Mouse (Mus musculus): ENCODE results near the gene Xrcc6.
A peak's percentile ranks its signal among the peaks of the same experiment; 100 is the strongest.

Gene Xrcc6

GRCm38 (mm10) chr15:81987646-81988045 is at the start of gene Xrcc6:
Gene Xrcc6 (plus strand): TSS chr15:81987835.
- DNase-seq (ENCODE audit: low spot score): no peak

GRCm38 (mm10) chr15:81938246-81938645 is 49.4 kb upstream of the Xrcc6 start:
- DNase-seq (ENCODE audit: low spot score): peak; percentile 77

- DNase-seq (ENCODE audit: low spot score): no peak
These were observed 48.4 kb upstream of the Xrcc6 start for GRCm38 (mm10) chr15:81939157-81939715.

- DNase-seq (ENCODE audit: low spot score): no peak
These were observed 47.9 kb upstream of the Xrcc6 start for GRCm38 (mm10) chr15:81939774-81940173.

GRCm38 (mm10) chr15:81940219-81940618 is 47.4 kb upstream of the Xrcc6 start:
- DNase-seq (ENCODE audit: low spot score): no peak

GRCm38 (mm10) chr15:81941010-81941409 is 46.6 kb upstream of the Xrcc6 start:
- no peak for DNase-seq (ENCODE audit: low spot score)

- DNase-seq (ENCODE audit: low spot score): peak; percentile 82
These were observed 44.4 kb upstream of the Xrcc6 start for GRCm38 (mm10) chr15:81943176-81943749.

- no peak for DNase-seq (ENCODE audit: low spot score)
These were observed 38.6 kb upstream of the Xrcc6 start for GRCm38 (mm10) chr15:81949076-81949475.

GRCm38 (mm10) chr15:81949476-81950131 is 38.0 kb upstream of the Xrcc6 start:
- no peak for DNase-seq (ENCODE audit: low spot score)

- no peak for DNase-seq (ENCODE audit: low spot score)
These were observed 36.9 kb upstream of the Xrcc6 start for GRCm38 (mm10) chr15:81950716-81951115.

- DNase-seq (ENCODE audit: low spot score): no peak
These were observed 36.5 kb upstream of the Xrcc6 start for GRCm38 (mm10) chr15:81951159-81951558.

GRCm38 (mm10) chr15:81952310-81952709 is 35.3 kb upstream of the Xrcc6 start:
- DNase-seq (ENCODE audit: low spot score): no peak

GRCm38 (mm10) chr15:81954151-81954583 is 33.5 kb upstream of the Xrcc6 start:
- DNase-seq (ENCODE audit: low spot score): no peak

- DNase-seq (ENCODE audit: low spot score): no peak
These were observed 32.9 kb upstream of the Xrcc6 start for GRCm38 (mm10) chr15:81954716-81955115.

- DNase-seq (ENCODE audit: low spot score): no peak
These were observed 32.2 kb upstream of the Xrcc6 start for GRCm38 (mm10) chr15:81955414-81955813.

GRCm38 (mm10) chr15:81956457-81956856 is 31.2 kb upstream of the Xrcc6 start:
- DNase-seq (ENCODE audit: low spot score): peak; percentile 39

GRCm38 (mm10) chr15:81957598-81957997 is 30.0 kb upstream of the Xrcc6 start:
- no peak for DNase-seq (ENCODE audit: low spot score)

- DNase-seq (ENCODE audit: low spot score): no peak
These were observed 28.7 kb upstream of the Xrcc6 start for GRCm38 (mm10) chr15:81958906-81959305.

- peak; percentile 99 for DNase-seq (ENCODE audit: low spot score)
These were observed 27.2 kb upstream of the Xrcc6 start, which contains the start of gene Pmm1 for GRCm38 (mm10) chr15:81960171-81961077. Gene Pmm1 (minus strand): TSS chr15:81960930.

- no peak for DNase-seq (ENCODE audit: low spot score)
These were observed 26.6 kb upstream of the Xrcc6 start for GRCm38 (mm10) chr15:81961078-81961451.

- DNase-seq (ENCODE audit: low spot score): no peak
These were observed 23.4 kb upstream of the Xrcc6 start for GRCm38 (mm10) chr15:81964262-81964661.

GRCm38 (mm10) chr15:81964980-81965545 is 22.6 kb upstream of the Xrcc6 start:
- no peak for DNase-seq (ENCODE audit: low spot score)
